Mouse (Mus musculus): ENCODE measurements at regions not wholly inside any gene's neighbourhood (a gene's known extent, or its start where the extent isn't known, plus 50 kb on each side); places are given as distances from the start of the nearest gene placed in this dataset.

DNA sequence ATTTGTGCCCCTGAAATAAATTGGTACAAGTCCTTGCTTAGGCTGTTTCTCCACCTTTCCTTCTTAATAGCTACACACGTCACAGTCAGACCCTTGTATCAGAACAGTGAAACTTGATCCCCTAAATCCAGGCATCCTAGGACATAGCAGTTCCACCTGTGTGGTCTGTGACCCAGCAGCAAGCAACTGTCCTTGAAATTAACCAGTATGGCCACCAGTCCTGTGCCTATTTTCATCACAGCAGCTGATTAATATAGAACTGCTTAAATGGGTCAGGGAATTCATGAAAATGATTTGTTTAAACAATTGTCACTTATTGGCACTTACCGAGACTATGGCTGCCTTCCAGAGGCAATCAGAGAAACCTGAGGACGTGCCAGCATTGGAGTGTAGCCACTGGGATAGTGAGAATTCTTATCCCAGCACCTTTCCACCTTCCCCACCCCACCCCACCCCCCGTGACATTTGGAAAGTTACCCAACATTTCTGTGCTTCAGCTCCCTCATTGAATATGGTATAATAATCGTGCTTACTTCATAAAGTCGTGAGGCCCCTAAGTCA, 135.4 kb upstream of the Cdkn2b start:
- DNase-seq = peak; percentile 40 to 53

DNA sequence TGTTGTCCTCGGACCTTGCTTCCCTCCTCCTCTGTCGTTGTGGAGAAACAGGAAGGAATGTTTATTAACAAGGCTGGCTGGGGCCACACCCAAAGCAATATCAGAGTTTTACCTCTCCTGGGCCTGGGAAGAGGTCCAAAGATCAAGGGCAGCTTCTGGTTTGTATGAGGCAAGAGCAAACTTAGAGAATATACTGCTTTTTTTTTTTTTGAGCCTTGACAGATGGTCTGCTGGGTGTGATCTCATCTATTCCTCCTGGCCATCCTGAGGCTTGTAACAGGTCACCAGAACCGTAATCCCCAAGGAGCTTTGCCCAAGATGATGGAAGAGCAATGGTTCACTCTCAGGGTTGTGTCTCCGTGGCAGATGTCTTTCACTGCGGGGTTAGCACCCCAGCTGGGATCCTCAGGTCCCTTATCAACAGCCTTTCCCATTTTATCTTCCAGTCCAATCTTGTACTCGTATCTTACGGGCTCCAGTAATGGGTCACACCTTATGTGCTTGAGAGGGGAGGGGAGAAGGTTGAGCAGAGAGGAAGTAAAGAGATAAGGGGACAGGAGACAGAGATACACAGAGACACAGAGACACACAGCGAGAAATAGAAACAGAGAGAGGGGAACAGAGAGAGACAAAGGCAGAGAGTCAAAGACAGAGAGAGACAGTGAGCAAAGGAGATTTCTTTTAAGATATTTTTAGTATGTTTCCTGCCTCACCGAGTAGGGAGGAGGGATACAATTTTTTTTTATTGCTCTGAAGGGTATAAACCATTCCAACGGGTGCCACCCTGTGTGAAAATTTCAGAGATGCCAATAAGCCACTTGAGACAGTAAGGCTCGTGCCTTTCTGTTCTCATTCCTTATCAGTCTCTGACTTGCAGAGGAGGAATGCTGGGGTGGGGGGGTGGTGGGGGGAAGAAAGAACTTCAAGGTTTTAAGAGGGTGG, 134.6 kb upstream of the Cdkn2b start:
- peak; percentile 26 to 47 for DNase-seq

DNA sequence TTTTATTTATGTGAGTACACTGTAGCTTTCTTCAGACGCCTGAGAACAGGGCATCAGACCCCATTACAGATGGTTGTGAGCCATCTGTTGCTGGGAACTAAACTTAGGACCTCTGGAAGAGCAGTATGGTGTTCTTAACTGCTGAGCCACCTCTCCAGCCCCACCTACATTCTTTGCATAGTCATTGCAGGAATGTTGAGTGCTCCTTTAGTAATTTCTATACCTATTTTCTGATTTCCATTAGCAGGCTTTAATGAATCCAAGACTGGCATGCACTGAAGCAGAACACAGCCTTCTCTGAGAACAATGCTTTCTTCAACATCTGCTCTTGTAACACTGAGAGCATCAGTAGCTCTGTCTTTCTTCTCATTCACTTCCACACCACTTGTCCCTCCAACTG, 131.7 kb upstream of the Cdkn2b start:
- DNase-seq = no peak

DNA sequence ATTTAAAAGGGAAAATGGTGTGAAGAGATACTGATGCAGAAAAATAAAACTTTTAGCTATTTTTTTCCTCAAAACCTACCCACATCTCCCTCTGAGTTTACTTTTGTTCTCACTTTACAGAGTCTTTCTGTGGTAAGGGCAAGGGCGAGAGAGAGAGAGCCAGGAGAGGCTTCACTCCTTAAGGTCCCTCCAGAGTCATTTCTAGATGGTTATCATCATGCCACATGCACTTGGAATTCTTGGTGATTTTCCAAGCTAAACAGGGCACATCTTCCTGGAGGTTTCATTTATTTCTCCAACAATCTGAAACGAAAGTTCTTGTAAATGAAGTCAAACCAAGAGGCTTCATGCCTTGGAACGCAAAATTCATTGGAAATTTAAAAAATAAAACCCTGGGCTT, 130.0 kb upstream of the Cdkn2b start:
- DNase-seq = no peak

DNA sequence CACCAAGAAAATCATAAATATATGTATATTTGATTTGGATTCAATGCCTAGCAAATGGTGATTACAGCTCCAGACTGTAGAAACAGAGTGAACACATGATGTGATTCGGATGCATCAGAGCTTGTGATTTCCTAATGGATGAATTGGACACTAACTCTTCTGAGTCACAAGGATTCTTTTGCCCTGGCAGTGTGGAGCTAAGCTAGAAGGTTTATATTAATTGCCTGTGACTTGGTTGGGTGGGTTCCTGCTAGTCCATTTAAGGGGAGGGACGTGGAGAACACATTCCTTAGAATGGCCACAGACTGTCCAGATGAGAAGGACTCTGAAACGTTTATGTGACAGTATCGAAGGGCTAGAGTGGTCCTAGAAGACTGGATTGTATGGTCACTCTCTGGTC, 129.5 kb upstream of the Cdkn2b start:
- no peak for DNase-seq

DNA sequence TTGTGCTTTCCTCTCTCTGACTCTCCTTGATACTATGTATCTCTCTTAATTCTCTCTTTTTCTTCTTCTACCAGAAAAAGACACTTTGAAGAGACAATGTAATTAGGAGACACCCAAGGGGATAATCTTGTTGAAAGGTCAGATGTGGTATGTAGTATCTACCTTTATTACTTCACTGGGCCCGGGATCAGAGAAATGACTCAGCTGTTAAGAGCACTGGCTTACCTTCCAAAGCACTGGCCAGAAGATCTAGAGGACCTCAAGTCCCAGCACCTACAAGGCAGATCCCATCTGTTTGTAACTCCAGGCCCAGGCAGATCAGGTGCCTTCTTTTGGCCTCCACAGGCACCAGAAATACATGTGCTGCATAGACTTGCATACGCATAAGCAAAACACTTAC, 127.8 kb upstream of the Cdkn2b start:
- no peak for DNase-seq

DNA sequence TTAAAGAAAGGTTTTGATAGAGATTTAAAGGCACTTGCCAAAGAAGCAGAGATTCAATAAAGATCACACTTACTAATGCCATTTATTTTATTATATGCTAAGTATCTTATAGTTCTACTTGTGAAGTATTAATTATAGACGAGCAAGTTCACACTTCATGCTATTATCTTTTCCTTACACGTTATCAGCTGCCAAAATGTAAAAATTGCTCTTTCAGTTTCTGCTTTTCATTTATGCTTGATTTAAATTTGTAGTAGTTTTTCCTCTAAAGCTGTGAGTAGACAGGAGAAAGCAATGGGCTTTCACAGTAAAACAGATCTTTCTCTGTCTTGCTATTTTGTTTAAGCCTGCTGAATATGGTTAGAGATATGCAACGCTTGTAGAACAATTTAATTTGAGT, 125.9 kb upstream of the Cdkn2b start:
- no peak for DNase-seq

DNA sequence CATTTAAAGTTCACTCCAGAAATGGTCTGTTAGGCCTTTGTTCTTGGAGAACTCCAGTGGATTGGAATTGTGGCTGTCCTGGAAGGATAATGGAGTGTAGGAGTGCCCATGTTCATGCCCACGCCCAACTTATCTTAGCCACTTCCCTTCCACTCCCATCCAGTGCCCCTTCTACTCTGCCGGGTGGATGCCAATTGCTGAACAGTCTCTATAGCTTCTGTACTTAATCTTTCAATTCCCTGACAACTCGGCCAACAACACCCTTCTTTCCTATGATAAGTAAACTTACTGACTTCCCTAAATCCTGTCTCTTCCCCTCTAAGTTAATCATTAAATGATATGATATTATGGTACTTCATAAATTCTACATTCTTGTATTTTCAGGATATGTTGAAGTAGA, 123.3 kb upstream of the Cdkn2b start:
- no peak for DNase-seq

DNA sequence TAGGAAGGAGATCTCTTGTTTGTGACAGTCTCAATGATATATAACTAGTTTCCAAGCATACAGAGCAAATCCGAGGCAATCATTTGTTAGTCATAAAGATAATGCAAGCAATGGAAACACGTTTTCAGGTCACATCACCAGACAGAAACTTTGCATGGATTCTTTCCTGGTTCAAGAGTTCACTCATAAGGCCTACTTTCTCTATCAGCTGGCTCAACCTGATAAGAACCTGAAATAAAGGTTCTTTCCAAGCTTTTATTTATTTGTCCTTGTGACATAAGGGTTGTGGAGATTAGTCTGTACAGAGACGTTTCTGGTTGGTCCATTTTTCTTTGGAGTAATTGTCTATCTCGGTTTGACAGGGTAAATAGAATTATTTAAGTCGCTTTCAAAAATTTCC, 122.7 kb upstream of the Cdkn2b start:
- no peak for DNase-seq

DNA sequence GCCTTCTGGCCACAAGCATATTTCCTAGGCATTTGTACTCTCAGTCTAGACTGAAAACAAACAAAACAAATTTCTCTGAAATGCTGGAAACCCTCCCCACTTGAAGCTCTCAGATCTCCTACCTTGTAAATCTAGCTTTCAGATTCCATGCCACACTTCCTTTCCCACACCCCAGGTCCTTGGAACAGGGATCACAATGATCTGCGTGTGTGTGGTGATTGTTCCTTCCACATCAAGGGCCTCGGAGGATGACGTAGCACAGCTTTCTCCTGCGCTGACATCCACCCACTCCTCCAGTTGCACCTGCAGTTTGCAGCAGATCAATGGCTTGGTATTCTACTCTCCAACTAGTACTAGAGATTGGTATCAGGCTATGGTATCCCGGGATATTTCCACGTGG, 120.7 kb upstream of the Cdkn2b start:
- no peak for DNase-seq

DNA sequence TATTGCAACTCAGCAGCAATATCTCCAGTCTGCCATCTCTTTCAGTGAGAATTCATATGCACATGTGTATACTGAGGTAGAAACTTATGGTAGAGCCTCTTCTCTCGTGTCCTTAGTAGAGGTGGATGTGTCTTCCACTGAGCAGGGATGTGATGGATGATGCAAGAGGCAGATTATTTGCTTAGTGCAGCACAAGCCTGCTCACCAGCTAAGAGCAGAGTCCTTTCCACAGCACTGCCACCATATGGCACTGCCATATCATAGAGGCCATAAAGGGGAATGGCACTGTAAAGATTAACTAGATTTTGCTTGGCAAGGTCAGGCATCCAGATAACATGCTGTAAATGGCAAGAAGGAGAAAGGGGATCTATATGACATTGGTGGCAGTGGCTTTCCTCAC, 117.6 kb upstream of the Cdkn2b start:
- no peak for DNase-seq

DNA sequence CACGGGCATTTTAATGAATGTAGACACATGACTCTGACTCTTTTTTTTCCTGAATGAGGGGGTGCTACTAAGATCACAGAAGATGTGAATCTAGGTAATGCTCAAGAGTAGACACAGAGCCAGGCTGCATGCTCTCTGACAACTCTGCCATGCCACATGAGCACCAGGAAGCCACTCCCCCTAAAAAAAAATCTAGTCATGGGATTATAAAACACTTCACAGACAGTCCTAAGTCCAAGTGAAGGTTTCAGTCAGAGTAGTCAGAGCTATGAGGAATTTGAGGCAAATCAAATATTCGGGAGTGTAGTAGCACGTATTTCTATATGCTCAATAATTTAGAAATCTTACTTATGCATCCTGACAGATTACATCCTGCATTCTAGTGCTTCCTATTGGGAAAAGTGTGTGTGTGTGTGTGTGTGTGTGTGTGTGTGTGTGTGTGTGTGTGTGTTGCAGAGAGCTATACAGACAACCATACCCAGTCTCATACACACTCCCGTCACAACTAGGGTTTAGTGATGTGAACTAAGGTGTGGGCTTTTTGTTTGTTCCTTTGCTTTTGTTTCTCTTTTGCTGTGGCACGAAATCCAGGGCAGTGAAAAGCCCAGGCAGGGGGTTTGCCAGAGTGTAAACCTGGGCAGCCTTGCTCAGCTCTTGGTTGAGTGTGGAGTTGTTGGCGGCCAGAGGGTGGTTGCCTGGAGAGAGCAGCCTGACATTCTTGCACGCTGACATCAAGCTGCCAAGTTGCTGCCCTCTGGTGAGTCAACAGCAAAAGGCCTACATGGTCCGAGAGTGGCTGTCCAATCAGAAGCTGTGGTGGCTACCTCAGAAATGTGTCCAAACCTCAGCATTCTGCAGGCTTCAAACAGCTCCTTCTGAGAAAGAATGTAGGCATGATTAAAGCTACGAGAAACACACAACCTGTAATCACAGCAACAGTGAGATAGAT, 116.8 kb upstream of the Cdkn2b start:
- DNase-seq = peak; percentile 16 to 33

DNA sequence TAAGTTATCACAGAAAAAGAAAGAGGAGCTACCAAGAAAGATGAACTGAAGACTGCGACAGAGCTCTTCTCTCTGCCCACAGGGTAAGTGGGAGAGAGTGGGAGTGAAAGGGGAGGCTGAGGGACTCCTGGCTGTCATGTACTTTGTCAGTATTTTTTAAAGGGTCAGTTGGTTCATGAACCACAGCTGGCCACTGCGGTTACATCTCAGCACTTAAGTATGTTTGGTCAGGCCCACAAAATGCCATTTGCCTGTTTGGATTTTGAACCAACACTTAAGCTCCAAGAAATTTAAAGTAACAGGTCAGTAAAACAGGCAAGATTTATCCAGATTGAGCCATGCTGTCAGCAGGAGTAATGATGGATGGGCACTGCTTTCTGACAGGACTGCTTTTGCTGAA, 115.1 kb upstream of the Cdkn2b start:
- no peak for DNase-seq

DNA sequence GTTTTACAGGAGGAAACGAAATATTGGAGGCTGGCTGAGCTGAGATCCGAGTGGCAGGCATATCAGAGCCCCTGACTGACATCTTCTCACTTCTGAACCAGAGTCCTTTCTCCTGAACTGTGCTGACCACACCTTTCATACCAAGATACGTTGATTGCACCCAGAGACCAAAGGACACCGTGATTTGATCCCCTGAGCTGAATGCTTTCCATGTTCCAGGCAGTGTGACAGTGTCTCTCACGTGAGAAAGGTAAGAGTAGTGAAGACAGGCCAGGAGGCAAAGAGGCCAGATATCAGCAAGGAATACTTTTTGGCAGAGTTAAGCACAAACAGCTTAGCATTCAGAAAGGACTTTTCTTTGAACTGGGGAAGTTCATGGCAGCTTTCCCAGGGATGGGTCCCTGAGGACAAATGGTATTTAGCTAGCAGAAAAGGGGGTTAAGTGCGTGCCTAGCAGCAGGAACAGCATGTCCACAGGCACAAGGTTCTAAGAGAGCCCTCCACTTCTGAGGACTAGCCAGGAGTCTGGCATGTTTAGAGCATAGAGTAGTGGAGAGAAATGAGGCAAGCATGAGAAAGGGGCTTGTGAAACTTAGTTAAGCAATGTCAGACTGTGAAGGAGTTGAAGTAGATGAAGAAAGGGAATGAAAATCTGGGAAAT, 111.0 kb upstream of the Cdkn2b start:
- no peak for DNase-seq

DNA sequence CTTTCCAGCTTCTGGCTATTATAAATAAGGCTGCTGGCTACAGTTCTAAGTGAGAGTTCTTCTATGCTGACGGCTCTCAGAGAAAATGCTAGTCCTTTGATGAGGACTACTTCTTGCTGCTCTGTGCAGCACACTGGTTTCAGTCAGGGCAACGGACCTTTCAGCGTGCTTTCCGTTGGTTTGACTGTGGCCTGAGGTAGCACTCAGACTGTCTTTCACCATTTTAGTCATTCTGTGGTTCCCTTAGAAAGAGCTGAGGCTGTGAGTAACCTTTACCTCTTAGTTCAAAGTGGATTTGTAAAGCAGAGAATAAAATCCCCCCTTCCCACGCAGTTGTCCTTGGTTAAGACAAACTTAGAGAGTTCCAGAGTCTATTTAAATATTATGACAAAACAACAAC, 110.0 kb upstream of the Cdkn2b start:
- no peak for DNase-seq

DNA sequence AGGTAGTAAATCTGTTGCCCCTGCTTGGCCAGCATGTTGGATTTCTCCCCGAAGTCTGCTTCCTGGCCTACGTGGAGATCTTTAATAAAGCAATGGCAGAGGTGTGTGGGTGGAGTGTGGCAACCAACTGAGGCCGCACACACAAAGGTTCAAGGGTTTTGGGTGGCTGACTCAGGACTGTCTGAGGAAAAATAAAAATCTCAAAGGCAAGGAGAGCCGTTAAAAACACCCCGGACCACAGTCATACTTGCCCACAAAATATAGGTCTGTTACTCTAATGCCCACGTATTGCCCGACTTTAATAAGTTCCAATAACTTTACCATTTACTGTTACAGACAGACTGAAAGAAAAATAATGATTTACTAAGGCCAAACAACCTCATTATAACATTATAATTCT, 108.7 kb upstream of the Cdkn2b start:
- no peak for DNase-seq

DNA sequence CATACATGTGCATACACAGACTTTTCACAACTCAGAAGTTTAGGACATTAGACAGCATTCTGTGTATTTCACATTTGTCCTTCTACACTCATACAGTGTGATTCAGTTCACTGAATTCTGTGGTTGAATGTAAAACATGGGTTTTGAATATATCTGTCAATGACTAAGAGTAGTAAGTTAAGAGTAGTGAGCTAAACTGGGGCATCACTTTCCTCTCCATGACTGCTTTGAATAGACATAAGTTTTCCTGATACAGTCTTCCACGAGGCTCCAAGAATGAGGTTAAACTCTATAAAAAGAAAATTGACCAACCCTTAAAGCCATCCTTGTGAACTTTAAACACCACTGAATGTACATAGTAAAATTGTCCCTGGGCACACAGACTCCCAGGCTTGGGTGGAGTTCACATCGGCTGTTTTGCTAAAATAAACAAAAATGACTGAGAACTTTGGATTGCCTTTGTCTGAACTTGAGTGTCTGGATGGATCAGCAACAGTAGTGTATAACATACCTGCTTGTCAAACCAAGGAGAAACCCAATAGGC, 94.9 kb upstream of the Cdkn2b start:
- DNase-seq = no peak

DNA sequence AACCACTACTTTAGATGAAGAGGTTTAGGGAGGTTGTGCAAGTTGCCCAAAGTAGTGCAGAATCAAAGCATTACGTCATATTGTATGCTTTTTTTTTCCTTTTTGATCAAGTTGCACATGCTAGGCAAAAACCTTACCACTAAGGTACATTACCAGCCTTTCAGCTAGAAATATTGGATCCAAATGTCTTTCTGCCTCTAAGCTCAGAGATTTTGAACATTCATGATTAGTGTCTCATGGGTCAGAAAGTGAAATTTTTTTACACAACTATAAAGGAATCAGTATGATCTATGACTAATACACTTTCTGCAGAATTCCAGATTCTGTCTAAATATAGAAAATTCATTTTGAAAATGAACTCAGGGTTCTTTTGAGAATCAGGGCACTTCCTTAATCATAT, 92.3 kb upstream of the Cdkn2b start:
- no peak for DNase-seq

DNA sequence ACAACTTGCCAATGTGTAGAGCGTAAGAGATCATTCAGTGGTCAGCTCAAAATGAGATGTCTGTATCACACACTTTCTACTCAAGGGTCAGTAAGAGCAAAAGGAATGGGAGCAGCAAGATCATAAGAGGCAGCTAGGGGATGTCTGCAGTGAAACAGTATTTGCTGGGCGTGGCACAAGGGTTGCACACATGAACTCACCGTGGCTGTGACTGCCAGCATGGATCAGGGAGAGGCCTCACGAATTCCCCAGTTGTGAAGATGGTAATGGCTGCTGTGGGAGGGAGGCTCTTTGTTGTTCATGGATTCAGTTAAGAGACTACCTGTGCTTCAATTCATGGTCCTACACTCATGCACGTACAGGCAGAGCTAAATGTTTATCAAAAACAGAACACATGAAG, 91.5 kb upstream of the Cdkn2b start:
- DNase-seq = no peak

DNA sequence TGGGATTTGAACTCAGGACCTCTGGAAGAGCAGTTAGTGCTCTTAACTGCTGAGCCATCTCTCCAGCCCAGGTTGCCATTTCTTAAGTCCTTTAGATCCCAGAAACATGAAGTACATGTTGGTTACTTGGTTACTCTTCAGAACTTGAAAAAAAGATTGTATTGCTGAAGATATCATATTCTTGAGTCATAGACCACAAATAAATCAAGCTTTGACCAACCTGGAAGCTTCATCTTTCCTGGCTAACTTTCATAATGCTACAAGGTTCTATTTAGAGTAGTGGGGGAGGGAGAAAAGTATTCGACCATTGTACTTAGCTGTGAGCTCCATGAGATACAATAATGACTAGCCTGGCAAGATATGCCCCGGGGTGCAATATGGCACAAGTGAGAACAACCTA, 90.9 kb upstream of the Cdkn2b start:
- no peak for DNase-seq

DNA sequence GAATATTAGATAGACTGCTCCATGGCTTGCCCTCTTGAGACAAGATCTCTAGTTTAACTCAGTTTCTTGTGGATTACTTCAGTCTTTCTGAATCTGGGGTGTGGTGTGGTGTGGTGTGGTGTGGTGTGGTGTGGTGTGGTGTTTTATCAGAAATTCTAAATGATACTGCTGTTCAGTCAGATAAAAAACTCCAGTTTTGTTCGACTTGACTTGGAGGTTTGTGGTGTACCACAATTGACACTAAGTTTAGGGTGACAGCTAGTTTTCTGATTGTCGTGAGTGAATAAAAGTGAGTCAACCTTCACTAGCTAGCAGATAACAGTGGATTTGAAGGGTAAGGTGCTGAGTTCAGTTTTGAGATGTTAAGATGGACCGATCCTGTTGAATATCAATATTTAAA, 89.5 kb upstream of the Cdkn2b start:
- DNase-seq = no peak

DNA sequence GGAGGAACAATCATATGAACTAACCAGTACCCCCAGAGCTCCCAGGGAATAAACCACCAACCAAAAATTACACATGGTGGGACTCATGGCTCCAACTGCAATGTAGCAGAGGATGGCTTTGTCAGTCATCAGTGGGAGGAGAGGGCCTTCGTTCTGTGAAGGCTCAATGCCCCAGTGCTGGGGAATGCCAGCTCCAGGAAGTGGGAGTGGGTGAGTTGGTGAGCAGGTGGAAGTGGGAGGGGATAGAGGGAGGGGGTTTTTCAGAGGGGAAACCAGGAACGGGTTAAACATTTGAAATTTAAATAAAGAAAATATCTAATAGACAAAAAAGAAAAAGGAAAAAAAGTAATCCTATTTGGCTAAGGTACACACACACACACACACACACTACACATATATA, 88.4 kb upstream of the Cdkn2b start:
- DNase-seq = no peak

DNA sequence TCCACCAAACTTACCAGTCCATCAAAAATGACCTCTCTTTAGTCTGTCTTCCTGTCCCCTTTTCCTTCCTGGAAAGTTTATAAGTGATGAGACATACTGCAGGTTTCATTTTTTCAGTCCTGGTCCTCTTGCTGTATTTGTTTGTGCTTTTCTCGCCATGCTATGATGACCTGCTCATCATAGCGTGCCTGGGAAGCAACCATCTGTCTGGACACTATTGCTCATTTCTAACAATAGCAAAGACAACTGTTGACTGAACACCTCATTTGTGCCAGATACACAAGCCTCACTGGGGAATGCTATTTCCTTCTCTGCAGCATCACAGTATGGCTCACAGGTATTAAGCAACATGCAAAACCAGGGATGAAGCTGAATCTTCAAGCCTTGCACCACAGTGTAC, 85.2 kb upstream of the Cdkn2b start:
- DNase-seq = peak; percentile 18 to 40
